Mouse (Mus musculus) layer of hippocampus, postnatal 10 days (tissue): ENCODE data around the gene Rassf3. TPM values are rescaled to one million over a fixed set of nuclear protein-coding genes. Genes with fewer than 3 reads are reported as not detected.

Source experiments
- DNase-seq, 2 experiments: peaks; one replicate each; pipeline ENCODE4 v3.0.0; 2021; ENCODE audit warnings: low spot score in 2 of 2
- total RNA-seq, 2 experiments: library from RNA; stranded (reverse); gene quantifications; 2 replicates each; pipeline ENCODE4 v1.2.3; 2021

The Rassf3 gene
- total RNA-seq, 2 experiments from 2014 or later = 14.3 to 15.5 TPM

DNA sequence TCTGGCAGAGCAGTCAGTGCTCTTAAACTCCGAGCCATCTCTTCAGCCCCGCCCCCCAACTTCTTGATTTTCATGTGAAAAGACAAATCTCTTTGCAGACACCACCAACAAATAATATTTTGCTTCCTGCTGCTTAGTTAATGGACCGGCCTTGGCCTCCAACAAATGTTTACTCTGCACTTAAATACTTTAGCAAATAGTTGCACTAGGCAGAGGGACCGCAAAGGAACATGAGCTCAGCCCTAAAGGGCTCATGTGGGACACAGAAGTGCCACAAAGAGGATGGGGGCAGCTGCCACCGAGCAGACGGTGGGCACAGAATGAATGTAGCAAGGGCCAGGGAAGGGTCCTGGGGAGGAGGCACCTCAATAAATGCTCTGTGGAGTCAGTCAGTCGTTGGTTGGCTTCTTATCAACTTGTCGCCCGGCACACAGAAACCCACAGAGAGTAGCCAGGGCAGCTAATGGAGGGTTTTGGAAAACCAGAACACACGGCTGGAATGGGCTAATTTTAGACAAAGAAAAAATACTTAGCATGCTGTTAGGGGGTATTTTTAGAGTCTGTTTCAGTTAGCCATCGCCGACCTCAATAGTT, 44.0 kb downstream of the Rassf3 start:
- no peak for DNase-seq

DNA sequence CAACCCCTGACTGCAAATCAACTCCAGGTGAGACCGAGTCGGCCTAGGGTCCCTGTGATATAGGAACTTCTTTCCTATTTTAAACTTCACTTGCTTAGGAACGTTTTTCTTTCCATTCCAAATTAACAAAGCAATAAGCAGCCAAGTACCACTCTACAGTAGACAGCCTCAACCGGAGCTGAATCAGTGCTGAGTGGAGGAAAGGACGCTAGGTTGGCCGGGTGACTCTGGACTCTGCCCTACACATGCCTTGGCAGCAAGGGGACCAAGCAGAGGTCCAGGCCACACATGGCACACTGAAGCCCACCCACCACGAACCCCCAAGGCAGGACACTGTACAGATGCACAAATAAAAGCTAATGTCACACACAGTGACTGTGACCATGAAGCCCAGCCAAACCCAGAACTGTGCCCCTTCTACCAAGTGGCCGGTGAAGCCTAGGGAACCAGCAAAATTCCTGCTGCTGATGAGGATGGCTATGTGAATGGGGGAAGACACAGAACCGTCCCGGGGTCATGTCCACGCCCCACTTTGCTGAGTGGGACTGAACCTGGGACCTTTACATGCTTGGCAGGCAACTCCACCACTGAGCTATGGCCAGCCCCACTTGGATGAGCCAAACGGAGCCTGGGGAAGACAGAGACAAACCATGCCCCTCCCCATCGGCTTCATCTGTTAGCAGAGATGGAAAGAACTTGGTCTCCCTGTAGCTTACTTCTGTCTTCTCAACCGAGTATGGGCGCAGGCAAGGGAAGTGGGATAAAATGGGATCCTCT, 45.2 kb downstream of the Rassf3 start:
- DNase-seq = no peak

DNA sequence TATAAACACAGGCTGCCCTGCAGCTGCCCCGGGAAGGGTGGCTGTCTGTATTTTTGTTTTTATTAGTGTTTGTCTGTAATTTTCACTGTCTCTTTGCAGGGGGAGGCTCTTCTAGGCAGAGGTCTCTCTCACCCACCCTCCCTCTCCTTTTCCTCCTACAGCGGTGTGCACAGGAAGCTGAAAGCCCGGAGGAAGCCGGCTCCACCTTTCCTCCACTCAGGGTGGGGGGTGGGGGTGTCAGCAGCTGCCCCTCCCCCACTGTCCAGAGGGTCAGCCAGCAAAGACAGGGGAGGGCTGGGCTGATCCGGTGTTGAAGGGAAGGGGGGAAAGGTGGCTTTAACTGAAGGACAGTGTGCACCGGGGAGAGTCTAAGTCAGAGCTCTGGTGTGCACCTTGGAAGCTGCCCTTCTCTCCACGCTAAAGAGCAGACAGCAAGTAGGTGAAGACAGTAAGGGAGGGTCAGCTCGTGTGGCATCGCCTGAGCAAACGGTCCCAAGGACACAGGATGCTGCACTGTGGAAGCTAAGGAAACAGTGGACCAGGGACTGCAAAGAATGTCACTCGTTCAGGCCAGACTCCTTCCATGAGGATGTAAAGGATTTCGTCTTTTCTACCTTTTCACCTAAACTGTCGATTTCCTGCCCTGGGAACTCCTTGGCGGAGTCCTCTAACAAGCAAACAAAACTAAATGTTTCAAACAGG, 46.0 kb downstream of the Rassf3 start:
- no peak for DNase-seq

DNA sequence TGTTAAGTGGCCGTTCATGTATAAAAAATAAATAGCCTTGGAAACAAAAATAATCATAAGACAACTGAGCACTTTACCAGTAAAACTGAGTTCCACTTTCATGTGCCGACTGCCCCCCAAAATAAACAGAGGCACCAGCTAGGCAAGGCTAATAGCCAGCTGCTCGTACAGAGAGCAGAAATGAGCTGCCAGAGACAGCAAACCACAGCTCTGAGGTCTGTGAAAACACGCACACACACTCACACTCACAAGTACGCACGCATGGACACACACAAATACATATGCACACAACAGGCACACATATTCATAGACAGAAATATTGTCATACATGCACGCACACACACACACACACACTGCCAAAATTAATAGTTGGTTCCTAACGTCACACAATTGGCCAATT, 46.6 kb downstream of the Rassf3 start:
- DNase-seq = no peak

DNA sequence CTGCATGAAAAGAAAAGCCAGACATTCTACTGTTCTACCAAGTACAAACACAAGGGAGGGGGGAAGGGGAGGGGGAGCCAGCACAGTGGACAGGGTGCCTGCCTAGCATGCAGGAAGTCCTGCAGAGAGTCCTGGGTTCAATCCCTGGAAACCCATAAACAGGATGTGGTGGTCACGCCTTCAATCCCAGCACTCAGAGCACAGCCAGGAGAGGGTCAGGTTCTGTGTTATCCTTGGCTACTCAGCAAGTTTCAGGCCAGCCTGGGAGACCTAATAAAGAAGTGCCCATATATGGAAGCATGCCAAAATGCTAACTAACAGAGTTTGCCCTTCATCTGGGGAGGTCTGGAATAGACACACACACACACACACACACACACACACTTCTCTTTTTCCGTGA, 47.1 kb downstream of the Rassf3 start:
- DNase-seq = no peak

DNA sequence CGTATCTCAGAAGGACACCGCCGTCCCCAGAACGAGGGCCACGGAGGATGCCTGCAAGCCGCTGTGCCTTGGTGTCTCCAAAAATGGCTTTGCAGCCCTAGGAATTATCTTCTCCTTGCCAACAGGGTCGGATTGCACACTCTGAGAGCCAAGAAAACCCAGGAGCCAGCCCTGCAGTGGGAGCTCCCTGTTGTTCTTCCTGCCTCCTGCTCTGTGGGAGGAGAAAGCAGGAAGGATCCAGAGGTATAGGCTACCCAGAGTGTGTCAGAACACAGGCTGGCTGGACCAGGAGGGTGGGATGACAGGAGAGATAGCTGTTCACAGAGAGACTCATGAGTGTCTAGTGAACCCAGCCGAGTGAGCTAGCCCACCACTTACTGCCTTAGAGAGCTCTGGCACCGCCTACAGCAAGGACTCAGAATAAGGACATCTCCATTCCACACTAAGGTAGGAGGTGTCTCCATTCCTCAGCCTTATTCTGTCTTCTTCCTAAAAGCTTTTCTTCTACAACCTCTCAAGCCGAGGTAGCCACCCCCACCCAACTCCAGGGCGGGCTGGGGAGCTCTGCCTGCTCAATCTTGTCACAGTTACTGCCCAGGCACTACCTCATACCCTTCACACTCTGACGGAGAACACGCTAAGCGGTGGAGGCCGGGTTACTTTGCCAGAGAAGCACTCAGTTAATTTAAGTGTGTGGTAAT, 48.0 kb downstream of the Rassf3 start:
- DNase-seq = no peak

DNA sequence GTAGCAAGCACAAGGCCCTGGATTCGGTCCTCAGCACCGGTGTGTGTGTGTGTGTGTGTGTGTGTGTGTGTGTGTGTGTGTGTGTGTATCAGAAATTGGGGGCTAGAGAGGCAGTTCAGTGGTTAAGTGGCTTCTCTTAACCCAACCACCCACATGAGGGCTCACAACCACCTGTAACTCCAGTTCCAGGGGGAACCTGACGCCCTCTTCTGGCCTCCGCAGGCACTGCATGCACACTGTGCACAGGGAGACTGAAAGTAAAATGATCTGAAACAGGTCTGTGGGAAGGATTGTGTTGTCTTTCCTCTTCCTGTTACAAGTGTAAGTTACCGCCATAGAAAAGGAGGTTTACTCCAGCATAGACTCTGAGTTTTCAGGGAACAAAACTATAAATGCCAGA, 49.0 kb downstream of the Rassf3 start:
- peak; percentile 43 to 51 for DNase-seq

DNA sequence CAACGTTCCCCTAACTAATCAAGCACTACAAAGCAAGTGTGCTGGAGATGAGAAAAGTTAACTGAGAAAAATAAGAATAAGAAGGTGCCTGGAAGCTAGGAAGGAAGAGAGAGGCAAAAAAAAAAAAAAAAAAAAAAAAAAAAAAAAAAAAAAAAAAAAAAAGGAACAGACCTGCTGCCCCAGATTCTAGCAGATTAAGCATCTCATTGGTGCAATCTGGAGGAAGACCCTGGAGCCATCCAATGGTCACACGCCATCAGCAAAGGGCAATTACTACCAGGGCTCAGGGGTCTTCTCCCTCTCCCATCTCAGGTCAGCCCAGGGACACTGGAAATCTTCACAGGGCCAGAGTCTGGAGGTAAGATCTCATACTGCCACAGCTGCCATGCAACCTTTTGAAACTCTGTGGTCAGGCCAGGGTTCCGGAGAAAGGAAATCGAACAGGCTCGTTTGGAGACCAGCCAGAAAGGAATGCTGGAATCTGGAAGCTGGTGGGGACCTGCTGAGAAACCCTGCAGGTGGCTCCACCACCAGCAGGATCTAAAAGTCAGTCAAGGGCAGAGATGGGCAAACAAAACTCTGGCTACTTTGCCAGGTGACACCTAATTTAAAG, 49.6 kb downstream of the Rassf3 start:
- DNase-seq = no peak

DNA sequence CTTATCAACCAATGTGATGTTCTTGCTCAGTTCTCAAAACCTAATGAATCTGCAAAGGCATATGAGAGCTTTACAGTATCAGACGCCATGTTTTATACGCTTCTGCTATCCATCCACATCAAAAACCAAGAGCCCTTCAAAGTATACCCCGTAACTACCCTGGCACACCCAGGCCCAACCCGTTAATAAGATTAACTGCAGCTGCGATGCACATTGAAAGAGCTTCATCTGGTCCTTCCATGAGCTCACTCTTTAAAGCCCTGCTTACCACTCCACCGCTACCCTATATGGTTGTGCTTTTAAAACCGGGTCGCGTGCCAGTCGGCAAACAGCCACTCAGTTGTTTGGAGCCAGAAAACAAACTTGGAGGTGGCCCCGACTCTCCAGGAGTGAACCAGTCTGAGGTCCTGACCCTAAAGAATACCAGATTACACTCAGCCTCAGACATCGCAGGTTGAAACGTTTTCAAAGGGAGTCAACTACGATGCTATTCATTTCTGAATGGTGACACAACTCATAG, 50.6 kb downstream of the Rassf3 start:
- no peak for DNase-seq

DNA sequence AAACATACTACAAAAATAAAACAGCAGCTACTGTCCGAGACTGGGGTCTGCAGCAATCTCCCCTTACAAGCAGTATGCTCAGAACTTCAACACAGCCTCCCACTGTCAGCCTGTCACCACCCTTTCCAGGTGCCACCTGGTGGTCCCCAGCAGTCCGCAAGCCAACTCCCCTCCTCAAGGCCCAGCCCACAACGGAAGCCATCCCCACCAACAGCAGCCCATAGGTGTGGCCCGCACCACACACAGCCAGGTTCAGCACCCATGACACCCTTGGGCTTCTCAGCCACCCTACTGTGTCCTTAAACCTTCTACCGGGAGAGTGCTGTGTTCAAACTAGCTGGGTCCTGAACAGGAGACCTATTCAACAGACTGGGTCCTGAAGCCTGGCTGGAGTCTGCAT, 51.1 kb downstream of the Rassf3 start:
- no peak for DNase-seq

DNA sequence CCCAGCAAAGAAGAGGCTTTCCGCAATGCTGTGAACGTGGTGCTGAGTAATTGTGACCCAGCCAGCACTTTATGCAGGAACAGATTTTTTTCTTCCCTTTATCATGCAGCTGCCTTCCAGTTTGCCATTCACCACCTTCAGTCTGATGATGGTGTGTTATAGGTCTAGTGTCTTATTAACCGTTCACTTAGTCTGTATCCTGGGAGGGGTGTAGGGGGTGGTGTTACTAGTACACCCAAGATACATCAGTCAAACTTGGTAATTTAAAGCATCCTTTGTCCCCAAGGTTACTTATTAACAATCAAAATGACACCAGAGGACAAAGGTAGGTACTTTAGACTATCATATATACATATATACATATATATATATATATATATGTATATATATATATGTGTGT, 51.7 kb downstream of the Rassf3 start:
- no peak for DNase-seq

DNA sequence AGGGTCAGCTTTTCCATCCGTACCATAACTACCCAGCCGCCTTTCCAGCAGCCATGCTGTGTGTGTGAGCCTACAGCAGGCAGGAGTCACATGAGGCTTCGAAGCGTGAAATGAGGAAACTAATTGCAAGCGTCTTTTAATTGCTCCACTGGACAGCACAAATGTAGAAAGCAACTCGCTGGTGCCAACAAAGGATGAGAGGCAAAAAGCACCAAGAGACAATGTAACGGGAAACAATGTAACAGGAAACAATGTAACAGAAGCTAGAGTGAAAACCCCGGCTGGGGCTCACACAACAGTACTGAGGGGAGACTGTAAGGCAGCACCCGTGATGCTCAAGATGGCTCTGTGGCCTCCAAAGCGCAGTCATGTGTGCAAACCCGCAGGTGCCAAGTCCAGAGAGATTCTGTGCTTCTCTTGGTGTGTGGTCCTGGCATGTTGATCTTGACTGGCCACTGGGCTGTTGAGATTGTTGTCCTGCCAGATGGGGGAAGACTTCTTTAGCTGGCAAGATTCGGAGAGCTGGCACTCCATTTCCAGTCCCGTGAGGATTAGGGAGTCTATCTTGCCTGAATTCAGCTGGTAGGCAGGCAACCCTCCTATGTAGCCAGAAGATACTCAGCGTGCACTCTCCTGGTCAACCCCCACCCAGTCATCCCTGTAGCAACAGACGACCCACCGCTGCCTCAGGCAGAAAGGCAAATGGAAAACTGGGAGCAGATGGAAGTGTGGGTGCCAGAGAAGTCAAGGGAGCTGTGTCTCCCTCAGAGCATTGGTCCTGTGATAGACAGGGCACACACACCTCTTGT, 52.4 kb downstream of the Rassf3 start:
- peak in 1 of 2 experiments; percentile 24 for DNase-seq

DNA sequence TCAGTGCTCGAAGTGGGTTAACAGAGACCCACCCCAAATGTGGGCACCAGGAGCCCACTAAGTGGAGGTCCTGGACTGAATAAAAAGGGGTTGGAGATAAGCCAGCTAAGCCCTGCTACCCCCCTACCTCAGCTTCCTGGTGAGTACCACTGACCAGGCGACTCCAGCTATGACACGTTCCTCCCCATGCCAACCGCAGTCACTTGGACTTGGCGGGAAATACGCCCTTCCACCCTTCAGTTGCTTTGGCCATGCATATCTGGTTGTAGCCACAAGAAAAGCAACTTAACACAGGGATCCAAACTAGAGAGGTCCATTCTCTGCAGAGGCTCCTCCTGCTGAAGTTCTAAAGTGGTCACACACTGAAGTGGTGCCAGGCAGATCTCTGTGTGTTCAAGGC, 53.9 kb downstream of the Rassf3 start:
- no peak for DNase-seq

DNA sequence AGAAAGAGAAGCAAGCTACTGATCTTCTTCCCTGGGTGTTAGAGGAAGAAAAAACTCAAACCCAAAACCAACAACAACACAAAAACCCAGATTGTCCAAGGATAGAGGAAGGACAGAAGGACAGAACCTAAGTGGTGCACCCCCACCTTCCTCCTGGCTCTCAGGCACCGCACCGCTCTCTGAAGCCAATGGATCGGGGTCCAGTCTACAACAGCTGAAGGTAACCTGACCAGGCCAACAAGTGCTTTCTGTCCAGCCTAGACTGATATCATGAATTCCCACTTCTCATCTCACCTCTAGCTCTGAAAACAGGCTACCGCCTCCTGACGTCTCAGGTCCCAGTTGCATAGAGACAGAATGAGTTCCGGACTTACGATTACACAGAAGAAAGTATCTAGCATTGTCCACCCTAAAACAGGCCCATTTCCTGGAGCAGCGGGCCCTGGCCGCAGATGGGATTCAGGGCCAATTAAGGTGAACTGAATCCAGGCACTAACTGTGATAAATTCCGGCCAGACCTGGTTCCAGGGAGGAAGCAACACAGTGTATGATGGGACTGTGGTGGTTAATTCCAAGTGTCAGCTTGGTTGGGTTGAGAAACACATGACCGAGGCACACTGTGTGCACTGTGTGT, 54.4 kb downstream of the Rassf3 start:
- DNase-seq = no peak

DNA sequence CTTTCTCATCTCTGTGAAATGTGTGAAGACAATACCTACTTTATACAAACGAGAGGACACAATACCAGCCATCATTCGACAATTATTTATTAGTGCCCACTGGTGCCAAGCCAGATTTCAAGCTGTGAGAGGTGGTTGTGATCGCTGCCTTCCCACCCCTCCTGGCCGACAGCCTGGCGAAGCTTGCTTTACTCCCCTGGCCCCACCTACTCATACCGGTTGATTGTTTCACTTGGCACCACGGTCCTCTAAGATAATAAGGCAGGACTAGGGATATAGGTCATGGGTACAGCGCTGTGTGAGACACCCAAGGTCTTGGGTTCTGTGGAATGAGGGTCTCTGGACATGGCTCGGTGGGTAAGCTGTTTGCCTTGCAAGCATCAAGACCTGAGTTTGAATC, 55.1 kb downstream of the Rassf3 start:
- DNase-seq = no peak

DNA sequence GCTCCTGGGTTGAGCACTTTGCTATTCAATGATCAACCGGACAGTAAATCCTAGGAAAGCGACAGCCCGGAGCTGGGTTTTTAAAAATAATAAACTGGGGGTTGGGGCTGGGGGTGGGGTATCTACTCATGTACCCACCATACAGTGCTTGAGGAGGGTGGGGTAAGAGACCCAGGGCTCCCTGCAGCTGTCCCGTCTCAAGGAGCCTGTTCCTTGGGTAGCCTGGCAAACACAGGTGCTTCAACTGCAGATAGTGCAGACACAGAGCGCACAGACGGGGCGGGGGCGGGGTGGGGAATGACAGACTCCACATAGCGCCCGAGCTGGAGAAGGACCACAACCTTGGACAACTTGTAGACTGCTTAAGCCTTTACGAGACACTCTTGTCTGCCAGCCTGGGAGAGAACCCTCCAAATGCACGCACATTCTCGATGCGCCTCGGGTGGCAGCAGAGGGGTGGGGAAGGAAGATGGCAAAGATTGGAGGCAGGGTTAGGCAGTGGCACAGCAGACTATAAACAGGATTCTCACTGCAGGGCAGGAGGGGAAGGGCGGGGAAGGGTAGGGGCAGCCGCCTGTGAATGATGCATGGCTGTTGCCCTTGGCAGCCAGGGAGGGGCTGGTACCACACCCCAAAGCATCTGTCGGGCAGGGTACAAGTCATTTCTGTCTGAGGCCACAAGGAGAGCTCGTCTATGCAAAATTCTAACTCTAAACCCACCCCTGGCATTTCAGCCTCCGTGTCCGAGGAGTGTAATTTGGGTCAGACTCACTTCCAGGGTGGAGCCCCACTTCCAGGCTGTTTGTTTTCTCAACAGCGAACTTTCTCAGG, 56.3 kb downstream of the Rassf3 start:
- DNase-seq = no peak

DNA sequence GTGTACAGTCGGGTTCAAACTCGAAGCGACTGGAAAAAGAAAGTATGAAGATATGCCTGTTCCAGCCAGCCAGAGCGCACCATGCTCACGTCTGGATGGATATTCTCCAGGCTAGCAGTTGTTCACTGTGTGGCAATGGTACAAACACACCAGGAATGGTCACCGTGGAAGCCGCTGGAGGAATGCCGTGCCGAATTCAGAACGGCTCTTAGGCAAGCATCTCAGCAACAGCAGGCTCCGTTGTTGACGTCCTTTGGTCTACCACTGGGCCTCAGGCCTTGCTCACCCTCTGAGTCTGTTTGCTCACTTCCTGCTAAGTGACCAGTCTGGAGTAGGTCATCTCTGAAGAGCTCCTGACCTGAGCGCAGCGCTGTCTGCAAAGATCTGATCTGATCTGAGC, 57.3 kb downstream of the Rassf3 start:
- no peak for DNase-seq

DNA sequence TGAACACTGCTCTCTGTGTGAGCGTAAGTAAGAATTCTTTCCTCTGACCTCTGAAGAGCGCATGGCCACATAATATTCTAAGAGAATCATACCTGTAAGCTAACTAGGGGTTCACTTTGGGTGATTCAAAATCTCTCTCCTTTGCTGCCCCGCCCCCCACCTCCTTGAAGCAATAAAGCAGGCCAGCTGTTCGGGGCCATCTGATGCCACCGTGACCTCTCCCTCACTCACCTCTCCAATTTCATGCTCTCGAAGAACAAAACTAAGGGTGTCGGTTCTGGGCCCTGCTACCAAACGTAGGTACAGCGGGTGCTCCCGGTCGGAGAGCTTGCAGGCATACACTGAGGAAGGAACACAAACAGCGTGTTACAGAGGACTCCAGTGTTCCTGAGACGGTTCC, 62.0 kb downstream of the Rassf3 start:
- DNase-seq = no peak

DNA sequence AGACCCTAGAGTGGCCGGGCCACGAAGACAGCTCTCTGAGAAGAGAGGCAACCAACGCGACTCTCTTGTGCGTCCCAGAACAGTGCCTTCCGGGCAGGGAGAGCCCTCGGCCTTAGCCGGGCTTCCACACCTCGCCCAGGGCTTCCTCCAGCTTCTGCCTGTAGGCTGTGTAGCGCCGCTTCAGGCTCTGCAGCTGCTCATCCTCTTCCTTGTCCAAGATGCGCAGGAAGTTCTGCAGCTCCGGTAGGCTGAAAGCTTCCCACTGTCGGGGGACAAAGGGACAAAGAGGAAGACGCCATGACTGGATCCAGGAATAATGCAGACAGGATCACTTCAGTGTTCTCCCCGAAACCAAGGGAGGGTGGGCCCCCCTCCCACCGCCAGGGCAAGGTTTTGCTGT, 63.3 kb downstream of the Rassf3 start:
- no peak for DNase-seq
